Mouse (Mus musculus) CD8-positive naive resting alpha-beta T cell, adult 57 days (primary cell): Measurements from ENCODE around the gene Npy1r. TPM values are rescaled to one million over a fixed set of nuclear protein-coding genes. Genes with fewer than 3 reads are reported as not detected.

Source experiments
- total RNA-seq: library from RNA; stranded (reverse); gene quantifications from one replicate; pipeline ENCODE4 v1.2.4, GENCODE M21; 2023

Gene Npy1r
- total RNA-seq = not detected

GRCm38 (mm10) chr8:66696970-66697843 lies at the start of gene Npy1r:
Gene Npy1r, plus strand, starts transcription at chr8:66697192.

GRCm38 (mm10) chr8:66687511-66688329 lies 9.3 kb upstream of the Npy1r start, which contains the start of gene Npy5r:
Gene Npy5r, minus strand, starts transcription at chr8:66688128.

Other genes with a start within 250 kb of the Npy1r start
- 22.7 TPM for gene Tma16, start 210.7 kb upstream of the Npy1r start, total RNA-seq
- gene Tktl2, start 185.4 kb upstream of the Npy1r start, total RNA-seq = not detected
- gene Npy5r, start 9.1 kb upstream of the Npy1r start, total RNA-seq = not detected
- 9.1 TPM for gene Naf1, start 163.0 kb downstream of the Npy1r start, total RNA-seq